In the genomic region with DNA sequence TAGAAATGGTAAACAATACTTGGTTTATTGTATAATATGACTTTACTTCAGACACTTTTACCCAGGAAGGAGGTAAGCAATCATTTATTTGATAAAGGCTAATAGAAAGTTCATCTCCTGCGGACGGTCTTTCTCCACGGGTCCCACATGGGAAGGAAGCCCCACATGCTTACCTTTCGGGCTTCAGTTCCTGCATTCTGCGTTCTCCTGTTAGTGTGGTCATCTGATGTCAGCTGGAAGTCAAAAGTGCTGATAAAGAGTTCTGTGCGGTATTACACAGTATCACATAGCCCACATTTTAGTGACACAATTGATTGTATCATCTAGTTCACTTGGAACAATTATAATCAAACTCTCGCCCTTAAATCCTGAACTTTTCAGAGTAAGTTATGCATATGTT, we compare ENCODE assay signal across 10 mouse cellular contexts. TPM values are rescaled to one million over a fixed set of nuclear protein-coding genes. Genes with fewer than 3 reads are reported as not detected.
DNase-seq lines count a peak whose midpoint lies in the region; ATAC-seq and TF ChIP-seq lines count a peak whose summit lies in the region.
"Had no signal": no experiment of that assay in that cellular context is flagged by ENCODE, and none has a peak within 500 bp of the region (broad histone marks: within the 10 kb centered on the region; RNA-seq: fewer than 3 reads in every experiment).

No protein-coding gene starts in this region.

- peak overlapping the region; percentile 73 for H3K4me3 ChIP-seq in heart, embryonic 13.5 days
- peak overlapping the region; percentile 86 for H3K4me3 ChIP-seq in cortical plate, adult 2 months (ENCODE audit: insufficient read depth, low read length)
- H3K4me3 ChIP-seq in hindbrain, embryonic 13.5 days: peak overlapping the region; percentile 77
- H3K4me3 ChIP-seq in midbrain, embryonic 15.5 days: peak overlapping the region; percentile 73

- TF ChIP-seq CTCF in cortical plate, adult 2 months (IDR thresholded peaks at IDR 0.05; ENCODE audit: extremely low read depth, insufficient read depth, low read length): no peak

- no peak for ATAC-seq in heart, embryonic 13.5 days (ENCODE audit: extremely low read depth, insufficient number of reproducible peaks, low FRiP score, low TSS enrichment)
- no peak for ATAC-seq in hindbrain, embryonic 13.5 days (ENCODE audit: low FRiP score)
- no peak for ATAC-seq in midbrain, embryonic 15.5 days (replicated peaks)

- H3K4me1 ChIP-seq in heart, embryonic 13.5 days: peaks cover 8% of the 10 kb centered on the region
- peaks cover 6% of the 10 kb centered on the region; the same call in 1 of the 2 replicates for H3K4me1 ChIP-seq in cortical plate, adult 2 months (ENCODE audit: control insufficient read depth, insufficient read depth, low read length)
- peaks cover 21% of the 10 kb centered on the region for H3K4me1 ChIP-seq in hindbrain, embryonic 13.5 days (replicated peaks)
- peaks cover 8% of the 10 kb centered on the region for H3K4me1 ChIP-seq in midbrain, embryonic 15.5 days

- no peak overlapping the region for H3K27ac ChIP-seq in heart, embryonic 13.5 days (replicated peaks)
- H3K27ac ChIP-seq in cortical plate, adult 2 months (ENCODE audit: insufficient read depth, low read length): no peak overlapping the region
- H3K27ac ChIP-seq in hindbrain, embryonic 13.5 days: no peak overlapping the region
- H3K27ac ChIP-seq in midbrain, embryonic 15.5 days: no peak overlapping the region
- H3K27ac ChIP-seq: liver, embryonic 14.5 days had no signal

- peaks cover 24% of the 10 kb centered on the region for H3K27me3 ChIP-seq in heart, embryonic 13.5 days (replicated peaks)
- no peaks in the 10 kb centered on the region for H3K27me3 ChIP-seq in hindbrain, embryonic 13.5 days
- H3K27me3 ChIP-seq in midbrain, embryonic 15.5 days (replicated peaks): no peaks in the 10 kb centered on the region

- WGBS in heart, embryonic 13.5 days: 22% methylated on average over 7 of the region's 7 CpGs
- 21% methylated on average over 7 of the region's 7 CpGs for WGBS in hindbrain, embryonic 13.5 days
- 16% methylated on average over 7 of the region's 7 CpGs for WGBS in midbrain, embryonic 15.5 days

- TF ChIP-seq POLR2A in cortical plate, adult 2 months (IDR thresholded peaks at IDR 0.05; ENCODE audit: extremely low read depth, insufficient read depth, low read length): no peak

- no peaks in the 10 kb centered on the region for H3K9me3 ChIP-seq in heart, embryonic 13.5 days
- no peaks in the 10 kb centered on the region for H3K9me3 ChIP-seq in hindbrain, embryonic 13.5 days
- no peaks in the 10 kb centered on the region for H3K9me3 ChIP-seq in midbrain, embryonic 15.5 days

- H3K4me2 ChIP-seq in heart, embryonic 13.5 days: peak overlapping the region; percentile 81
- peak overlapping the region; percentile 63 for H3K4me2 ChIP-seq in hindbrain, embryonic 13.5 days
- peak overlapping the region; percentile 71 for H3K4me2 ChIP-seq in midbrain, embryonic 15.5 days

- peak overlapping the region; percentile 87 for H3K9ac ChIP-seq in heart, embryonic 13.5 days
- peak overlapping the region; percentile 88 for H3K9ac ChIP-seq in hindbrain, embryonic 13.5 days
- H3K9ac ChIP-seq in midbrain, embryonic 15.5 days: peak overlapping the region; percentile 85; the same call in 1 of the 2 replicates
- H3K9ac ChIP-seq: liver, embryonic 14.5 days had no signal

- H3K36me3 ChIP-seq in heart, embryonic 13.5 days: no peaks in the 10 kb centered on the region
- no peaks in the 10 kb centered on the region for H3K36me3 ChIP-seq in hindbrain, embryonic 13.5 days
- no peaks in the 10 kb centered on the region for H3K36me3 ChIP-seq in midbrain, embryonic 15.5 days (replicated peaks)

- DNase-seq in heart, postnatal 36 days: no peak
- no peak for DNase-seq in B cell, adult 2 months
- DNase-seq in left cerebral cortex, postnatal 25 days (ENCODE audit: low spot score in 2 of 2): no peak
- no peak for DNase-seq in left cerebral cortex, adult 9 months (ENCODE audit: low spot score in 2 of 2)
- DNase-seq: cerebellum, adult 11-12 months had no signal

- intact Hi-C loops in heart, postnatal 36 days (cut with DNase I): loop anchor here (10.0 kb wide), 1 partner anchor 318 kb away; a partner anchor contains a TSS
- intact Hi-C loops in left cerebral cortex, postnatal 25 days (cut with DNase I): no loop called here

RNA-seq across cellular contexts. Expression of a gene that starts 1.0 kb away (rescaled TPM):
- polyA plus RNA-seq in heart, embryonic 13.5 days (2015; fragmentation: Nextera tagmentation; extraction: Ambion mirVana): 0.33 and 0.50 TPM in 2 replicates
- 1 to 10 TPM in 1 of 2 experiments, under 1 TPM in 1; 0.92 to 1.8 TPM for total RNA-seq in heart, postnatal 36 days (2021)
- polyA plus RNA-seq in cortical plate, adult 2 months (2012; rRNA removed): 5.6 and 8.9 TPM in 2 replicates
- 1.5 TPM in 2 replicates for polyA plus RNA-seq in hindbrain, embryonic 13.5 days (2015; fragmentation: Nextera tagmentation; extraction: Ambion mirVana)
- 1.6 and 2.0 TPM in 2 replicates for polyA plus RNA-seq in midbrain, embryonic 15.5 days (2015; fragmentation: Nextera tagmentation; extraction: Ambion mirVana)
- total RNA-seq in left cerebral cortex, postnatal 25 days (2021): 10 to 100 TPM; 15.1 to 21.1 TPM
